Mouse (Mus musculus) v-Abl transformed pro-B cells (cell line): ENCODE data around the gene Dscaml1.

Experiments used
- in situ Hi-C, 2 experiments: fragments of 400-800 bp; cut with MboI; formaldehyde crosslinking; loops; one replicate each; pipeline ENCODE4 v1.15.1; 2025; ENCODE audit not compliant: unreplicated experiment in 2 of 2

Gene Dscaml1

DNA sequence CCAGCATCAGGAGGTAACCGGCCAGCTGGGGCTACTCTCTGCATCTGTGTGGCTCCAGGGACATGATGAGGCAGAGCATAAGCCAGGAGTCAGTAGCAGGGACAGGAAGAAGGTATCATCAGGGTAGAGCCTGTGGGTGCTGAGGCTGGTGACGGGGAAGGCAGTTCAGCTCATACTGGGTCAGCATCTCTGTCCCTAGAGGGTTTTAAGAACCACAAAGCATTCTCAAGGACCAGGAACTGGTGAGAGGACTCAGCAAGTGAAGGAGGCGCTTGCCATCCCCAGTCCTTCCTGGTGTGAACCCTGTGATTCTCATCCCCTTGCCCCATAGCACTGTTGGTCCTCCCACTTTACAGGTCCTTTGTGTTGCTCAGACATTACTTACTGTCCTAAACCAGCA, 69.9 kb downstream of the Dscaml1 start:
- in situ Hi-C loops: no loop called here

DNA sequence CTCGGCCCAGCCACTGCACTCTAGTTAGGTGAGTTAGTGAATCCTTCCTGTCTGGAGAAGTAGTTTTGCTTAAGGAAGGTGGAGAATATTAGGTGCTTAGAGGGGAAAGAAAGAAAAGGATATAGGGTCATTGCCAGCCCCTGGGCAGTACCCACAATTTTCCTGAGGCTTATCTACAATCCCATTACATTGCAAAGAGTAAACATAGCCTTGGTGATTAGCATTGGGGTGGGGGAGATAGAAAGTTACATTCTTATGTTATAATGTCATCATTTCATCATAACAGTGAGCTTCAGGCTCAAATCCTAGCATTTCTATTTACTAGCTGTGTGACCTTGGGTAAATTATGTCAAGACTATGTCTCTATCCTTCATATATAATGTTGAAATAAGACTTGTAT, 70.5 kb downstream of the Dscaml1 start:
- in situ Hi-C loops: no loop called here

DNA sequence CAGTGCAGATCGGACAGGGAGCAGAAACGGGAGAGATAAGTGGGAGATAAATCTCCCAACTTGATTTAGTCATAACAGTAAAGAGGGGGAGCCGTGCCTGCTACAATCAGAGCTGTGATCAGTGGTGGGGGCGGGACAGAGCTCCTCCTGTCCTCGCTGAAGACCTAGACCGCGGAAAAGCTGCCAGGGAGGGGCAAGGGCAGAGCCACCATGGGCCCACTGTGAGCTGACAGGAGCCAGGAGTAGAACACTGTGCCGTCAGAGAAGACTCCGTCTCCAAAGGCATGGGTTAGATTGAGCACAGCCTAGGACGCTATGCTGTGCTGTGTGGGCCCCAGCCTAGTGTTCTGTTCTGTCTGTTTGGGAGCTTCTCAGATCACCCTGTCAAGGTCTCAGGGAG, 72.8 kb downstream of the Dscaml1 start:
- in situ Hi-C loops: no loop called here

DNA sequence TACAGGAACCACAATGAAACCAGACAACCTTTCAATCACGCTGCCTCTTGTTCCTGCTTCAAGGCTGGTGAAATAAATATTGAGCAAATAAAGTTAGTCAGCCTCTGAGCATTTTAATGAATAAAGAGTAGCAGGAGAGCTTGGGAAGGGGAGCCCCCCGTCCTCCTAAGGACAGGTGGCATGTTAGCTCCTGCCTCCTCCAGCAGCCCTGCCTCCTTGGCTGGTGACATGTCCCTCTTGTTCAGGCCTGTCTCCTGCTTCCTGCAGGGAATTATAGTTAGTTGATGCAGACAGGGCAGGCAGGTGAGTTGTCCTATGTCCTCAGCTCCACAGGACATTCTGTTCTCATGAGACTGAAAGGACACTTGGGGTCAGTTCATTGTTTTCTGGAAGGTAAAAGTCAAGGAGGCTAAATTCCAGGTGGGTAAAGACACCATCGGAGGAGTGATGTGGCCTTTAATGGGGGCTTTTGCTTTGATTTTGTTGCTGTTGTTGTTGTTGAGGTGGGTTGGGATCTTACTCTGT, 73.7 kb downstream of the Dscaml1 start:
- in situ Hi-C loops: no loop called here

DNA sequence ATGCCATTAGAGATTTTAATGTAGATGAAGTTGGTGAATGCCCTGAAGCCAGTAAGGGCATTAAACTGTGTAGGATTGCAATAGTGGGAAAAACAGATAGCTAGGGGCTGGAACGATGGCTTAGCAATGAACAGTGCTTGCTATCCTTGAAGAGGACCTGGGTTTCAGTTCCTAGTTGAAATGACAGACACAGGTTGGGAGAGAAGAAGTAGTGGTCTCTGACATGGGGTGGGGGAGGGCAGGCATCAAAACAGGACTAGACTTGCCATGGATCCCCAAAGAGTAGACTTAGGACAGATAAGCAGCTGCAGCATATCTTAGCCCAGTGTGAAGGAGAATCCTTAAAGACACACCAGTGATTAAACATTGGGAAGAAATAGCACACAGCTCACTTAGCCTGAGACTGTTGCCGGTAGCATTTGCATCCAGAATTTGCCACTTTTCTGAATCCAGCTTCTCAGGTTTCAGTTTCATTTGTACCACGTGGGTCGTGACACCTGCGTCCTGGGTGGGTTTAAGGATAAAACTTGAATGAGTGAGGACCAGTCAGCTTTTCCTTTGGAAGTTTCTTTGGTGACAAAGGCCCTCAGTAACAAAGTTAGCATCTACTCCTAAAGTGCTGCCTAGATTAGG, 75.0 kb downstream of the Dscaml1 start:
- in situ Hi-C loops: no loop called here

DNA sequence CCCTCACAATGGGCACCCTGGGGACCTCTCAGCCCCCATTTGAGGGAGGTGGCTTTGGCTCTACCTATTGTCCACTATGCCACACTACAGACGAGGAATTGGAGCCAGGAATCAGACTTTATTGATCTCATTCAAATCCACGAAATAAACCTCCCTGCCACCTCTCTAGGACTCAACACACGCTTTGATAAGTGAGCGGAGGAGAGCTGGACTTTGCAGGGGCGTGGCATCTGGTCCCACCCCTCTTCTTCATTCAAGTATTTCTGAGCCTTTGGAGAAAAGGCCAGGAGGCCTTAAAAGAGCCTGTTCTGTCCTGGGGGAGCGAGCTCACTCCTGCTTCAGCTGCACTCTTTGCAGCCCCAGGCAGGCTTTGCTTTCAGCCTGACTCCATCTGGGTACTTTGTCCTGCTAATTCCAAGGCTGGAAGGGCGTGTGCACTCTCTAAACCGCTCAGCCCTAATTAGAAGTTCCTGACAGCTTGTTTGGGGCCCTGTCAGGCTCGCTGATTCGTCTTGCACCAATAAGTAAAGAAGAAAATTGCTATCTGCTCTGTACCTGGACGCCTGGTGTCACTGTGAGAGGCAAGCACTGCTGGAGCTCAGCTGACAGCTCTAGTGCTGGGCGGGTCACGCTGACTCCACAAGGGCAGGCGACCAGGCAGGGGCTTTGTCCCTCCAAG, 75.7 kb downstream of the Dscaml1 start:
- in situ Hi-C loops: no loop called here

DNA sequence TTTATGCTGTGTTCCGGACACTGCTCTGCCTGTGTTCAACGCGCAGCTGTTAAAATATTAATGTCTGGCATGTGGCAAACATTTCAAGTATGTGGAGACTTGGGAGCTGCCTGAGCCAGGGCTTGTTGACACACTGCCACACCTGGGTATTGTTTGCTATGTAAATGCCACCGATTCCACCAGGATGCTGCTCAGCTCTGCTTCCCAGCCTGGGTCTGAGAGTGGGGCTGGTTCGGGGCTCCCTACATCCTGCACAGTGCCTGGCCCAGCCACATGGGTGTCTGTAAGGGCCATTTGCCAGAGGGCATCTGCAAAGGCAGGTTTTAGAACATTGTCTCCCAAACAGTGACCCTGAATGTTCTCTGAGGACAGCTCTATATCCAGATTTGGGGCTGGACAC, 78.5 kb downstream of the Dscaml1 start:
- in situ Hi-C loops: no loop called here

DNA sequence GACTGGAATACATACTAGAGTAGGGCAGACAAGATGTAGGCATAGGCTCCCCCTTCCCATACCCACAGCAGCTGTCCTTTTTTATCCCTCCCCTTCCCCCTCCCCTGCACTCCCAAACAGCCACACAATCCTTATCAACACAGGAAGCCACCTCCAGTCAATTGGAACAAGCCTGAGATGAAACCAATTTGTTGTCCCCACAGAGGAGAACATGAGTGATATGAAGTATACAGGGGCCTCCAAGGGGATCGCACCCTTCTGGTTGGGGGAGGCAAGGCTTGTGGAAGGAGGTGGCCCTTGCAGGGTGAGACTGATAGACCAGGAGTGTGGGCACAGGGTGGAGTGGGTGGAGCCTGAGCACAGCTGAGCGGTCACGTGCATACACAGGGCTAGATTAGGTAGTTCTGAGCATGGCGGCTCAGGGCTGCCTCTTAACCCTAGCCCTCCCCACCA, 79.1 kb downstream of the Dscaml1 start:
- in situ Hi-C loops: no loop called here

DNA sequence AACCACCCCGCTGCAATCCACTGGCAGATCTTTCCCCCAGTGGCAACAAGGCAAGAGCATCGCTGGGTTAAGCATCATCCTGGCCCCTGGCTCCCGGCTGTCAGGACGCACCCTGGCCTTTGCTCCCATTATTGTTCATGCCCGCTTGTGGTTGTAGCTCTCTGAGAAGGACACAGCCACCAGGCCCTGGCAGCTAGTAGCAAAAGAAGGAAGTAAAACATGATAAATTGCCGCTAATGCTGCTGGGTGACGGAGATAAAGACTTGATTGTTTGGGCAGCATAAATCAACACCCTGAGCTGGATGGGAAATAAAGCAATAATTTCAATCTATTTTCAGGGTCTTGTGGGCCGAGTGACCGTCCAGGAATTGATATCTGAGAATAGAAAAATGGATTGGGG, 81.1 kb downstream of the Dscaml1 start:
- in situ Hi-C loops: no loop called here

DNA sequence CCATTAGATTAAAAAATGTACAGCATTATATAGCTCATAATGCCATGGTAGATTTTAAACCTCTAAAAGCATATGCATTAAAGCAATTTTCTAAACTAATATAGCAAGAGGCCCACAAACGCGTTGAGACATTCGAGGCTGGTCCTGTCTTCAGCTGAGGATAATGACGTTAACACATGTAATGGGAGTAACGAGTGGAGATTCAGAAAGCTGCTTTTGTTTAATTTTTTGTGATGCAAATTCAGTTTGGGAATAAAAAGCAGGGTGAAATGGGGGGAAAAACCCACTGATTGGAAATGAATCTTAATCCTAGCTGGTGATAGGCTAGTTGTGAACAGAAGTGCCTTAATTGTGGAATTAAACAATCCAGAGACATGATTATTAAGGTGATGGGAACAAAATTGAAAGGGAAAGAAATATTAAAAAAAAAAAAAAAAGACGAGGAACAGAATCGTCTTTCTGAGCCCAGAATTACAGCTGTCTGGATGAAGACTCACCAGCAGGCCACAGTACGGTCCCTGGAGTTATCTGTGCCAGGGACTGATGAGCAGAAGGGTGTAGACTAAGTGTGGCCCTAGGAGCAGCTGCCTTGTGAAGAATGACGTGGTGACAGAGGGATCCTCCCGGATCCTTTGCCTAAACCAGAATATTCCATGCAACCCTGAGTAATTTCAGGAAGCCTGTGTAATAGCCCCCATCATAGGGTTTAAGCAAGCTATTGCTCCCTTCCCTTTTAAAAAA, 84.5 kb downstream of the Dscaml1 start:
- in situ Hi-C loops: no loop called here

DNA sequence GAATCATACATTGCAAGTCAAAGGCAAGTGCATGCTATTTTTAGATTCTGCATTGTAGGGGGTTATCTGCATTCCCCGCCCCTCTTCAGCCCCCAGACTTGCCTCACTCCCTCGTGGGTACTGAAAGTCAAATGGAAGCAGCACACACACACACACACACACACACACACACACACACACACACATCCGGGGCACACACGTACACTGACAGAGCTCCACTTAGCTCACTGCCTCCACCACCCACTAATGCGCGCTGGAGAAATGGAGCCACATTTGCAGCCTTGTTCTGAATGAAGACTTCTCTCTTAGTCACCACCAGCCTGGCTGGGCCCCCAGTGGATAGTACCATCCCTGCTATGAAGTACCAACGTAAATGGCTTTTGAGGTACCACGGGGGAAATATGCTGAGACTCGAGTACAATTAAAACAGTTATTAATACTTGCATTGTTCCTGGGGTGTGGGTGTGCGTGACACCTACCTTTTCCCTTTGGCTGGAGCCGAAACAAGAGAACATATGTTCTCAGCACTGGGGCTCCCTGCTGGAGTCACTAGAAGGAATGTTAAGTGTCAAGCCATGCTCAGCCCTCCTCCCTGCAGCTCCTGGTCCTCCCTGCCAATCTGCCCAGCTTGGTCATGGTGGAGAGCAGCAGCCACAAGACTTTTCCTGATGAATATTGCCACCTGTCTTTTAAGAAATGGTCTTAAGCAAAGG, 91.7 kb downstream of the Dscaml1 start:
- in situ Hi-C loops: no loop called here

DNA sequence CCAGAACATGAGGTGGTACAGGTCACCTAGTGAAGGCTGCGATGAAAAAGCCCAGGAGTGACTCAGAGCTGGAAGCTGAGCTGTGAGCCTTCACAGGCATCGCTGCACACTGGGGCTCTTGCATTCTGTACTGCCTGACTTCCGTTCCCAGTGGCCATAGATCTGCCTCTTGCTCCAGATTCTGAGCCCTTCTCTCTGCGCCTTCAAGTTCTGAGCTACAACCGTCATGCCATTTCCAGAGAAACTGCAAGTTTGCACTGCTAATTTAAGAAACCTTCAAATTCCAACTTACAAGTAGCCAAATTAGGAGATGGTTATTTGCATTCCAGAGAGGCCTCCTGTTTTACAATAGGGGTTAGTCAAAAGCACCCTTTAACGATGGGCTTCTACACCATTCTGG, 93.4 kb downstream of the Dscaml1 start:
- in situ Hi-C loops: no loop called here

DNA sequence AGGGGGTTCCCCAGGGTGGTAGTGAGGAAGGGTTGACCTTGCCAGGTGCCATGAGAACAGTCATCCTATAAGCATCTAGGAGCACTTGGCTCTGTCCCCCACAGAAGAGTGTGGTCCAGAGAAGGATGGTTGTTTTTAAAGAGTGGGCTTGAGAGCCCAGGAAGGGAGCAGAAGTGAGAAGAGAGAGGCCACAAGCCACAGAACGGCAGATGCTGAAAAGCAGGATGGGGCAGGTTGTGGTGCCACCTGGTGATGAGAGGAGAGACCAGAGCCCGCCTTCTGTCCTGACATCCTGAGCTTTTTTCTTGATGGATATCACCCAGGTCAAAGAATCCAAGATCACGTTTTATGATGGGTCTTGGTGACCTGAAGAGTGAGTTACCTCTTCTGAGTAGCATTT, 96.4 kb downstream of the Dscaml1 start:
- in situ Hi-C loops: no loop called here

DNA sequence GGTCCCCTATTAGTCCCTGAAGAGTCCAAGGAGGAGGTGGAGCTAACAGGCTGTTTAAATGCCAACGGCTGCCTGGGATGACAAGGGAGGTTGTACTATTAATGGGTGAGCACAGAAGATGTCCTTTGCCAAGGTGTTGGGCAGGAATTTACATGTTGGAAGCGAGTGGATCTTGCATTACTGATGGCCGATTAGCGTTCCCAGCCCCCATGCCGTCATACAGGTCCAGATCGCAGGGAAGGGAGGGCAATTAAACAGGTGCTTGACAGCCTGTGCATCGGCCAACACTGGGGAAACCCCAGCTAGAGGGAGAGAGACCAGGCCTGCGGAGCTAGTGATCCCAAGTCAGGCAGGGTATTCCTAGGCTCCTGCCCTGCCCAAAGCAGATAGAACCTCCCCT, 98.1 kb downstream of the Dscaml1 start:
- in situ Hi-C loops: no loop called here

DNA sequence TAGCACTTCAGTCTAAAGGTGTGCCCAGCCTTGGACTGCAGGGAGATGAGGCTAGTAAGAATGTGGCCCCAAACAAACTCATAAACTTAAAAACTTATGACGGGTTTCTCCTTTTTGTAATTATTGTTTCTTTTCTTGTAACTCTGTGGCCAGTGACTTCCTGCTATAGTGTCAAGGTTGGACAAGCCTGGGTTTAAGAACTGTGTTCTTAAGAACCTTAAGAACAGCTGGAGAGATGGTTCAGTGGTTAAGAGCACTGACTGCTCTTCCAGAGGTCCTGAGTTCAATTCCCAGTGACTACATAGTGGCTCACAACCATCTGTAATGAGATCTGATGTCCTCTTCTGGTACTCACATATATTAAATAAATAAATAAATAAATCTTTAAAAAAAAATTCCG, 106.8 kb downstream of the Dscaml1 start:
- in situ Hi-C loops: no loop called here

DNA sequence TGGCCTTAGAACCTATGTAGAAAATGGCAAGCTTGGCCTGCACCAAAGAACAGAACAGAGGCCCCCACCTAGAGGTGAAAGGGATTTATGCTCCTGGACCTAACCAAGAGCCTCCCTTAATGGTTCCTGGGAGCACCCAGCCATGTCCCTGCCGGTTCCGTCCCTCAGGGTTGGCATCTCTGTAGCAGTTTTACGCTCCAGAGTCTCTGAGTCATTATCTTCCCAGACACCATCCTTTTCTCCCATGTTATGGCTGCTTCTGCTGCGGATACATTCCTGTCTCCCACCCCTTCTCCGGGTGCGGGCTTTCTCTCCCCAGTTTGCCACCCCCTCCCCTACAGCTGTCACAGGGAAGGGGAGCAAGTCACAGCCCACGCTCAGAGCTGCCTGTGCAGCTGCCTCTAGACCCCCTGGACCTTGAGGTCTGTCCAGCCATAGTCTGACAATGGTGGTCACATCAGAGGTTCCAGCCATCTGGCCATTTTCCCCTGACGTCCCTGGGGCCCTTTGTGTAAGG, 108.1 kb downstream of the Dscaml1 start:
- in situ Hi-C loops: no loop called here

DNA sequence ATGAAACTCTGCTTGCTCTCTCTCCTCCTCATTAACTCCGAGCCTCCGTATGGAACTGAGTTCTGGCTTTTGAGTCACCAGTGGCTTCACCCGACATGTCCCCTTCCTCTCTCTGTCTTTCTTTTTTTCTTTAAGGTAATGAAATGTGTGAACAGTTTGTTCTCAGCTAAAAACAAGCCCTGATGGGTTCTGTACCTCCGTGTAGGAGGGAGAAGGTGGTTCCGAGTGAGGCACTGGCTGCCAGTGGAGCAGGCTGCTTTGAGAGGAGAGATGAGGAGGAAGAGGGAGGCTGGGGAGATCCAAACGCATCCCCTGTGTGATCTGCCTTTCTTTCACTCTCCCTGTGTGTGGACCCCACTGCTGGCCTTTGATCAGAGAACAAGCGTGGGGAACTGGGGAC, 111.2 kb downstream of the Dscaml1 start:
- in situ Hi-C loops: no loop called here

DNA sequence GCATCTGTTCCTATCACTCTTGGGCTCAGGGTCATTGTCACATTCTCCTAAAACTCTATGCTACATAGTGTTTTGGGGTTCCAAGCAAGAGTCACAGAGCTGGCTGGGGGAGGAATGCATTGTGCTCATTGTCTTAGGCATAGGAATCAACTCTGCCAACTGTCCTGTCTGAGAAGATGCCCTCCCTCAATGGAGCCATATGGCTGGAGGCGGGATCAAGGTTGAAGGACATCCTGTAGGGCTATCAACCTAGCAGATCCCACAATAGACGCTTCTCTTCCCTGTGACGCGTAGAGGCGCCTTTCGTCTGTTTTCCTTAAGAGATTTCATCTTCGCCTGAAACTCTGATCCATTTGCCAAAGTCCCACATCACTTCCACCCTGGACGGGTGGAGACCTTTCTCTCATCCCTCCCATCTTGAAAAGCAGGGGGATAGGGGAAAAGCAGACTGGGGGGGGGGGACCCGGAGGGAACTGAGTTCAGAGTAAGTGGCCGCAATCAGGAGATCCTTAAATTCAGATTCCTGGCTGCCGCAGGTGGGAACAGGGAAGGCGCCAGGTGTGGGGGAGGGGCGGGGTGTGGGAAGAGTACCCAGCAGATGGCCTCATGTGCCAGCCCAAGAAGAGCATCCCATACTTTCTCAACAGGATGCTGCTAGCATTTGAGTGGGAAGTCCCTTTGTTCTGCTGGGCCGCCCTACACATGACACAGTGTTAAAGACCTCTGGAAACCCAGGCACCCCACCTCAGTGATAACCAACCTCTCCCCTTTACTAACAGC, 113.0 kb downstream of the Dscaml1 start:
- in situ Hi-C loops: no loop called here

DNA sequence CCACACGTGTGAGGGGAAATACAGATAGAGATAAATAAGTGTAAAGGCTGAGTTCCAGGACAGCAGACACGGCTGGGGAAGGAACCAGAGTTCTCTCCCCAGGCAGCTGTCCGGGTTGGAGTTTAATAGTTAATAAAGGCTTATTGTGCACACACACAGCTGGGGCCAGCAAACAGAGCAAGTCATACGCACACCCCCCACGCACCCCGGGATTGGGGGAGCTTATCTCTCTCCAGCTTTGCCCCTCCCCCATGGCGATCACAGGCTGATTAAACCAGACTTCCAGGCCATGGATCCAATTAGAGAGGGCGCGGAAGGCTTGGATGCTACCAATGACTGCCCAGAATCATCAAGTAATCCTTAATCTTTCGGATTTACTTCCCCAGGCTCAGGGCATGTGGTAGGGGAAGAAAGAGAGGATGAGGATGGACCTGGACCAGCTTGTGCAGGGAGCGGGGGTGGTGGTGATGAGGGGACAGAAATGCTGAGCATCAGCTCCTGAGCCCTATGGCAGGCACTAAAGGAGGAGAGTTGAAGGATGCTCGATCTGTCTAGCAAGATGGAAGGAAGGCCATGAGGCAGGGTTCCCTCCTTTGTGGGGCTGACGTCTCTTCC, 119.7 kb downstream of the Dscaml1 start:
- in situ Hi-C loops: no loop called here
